Mouse (Mus musculus) megakaryocyte-erythroid progenitor cell, adult 5-6 weeks (primary cell): ENCODE data around the gene Rnf227. TPM values are rescaled to one million over a fixed set of nuclear protein-coding genes. Genes with fewer than 3 reads are reported as not detected.
"Not testable (repeated sequence)": the region's sequence is repeated elsewhere in the genome, so short reads cannot be mapped to it uniquely, and the experiment has no call there.

Experiments
- ATAC-seq: replicated peaks from 2 replicates; pipeline ENCODE4 v1.8.0; 2016; ENCODE audit warnings: mild to moderate bottlenecking, inconsistent platforms; ENCODE audit not compliant: severe bottlenecking, poor library complexity, low FRiP score, low TSS enrichment
- total RNA-seq, 2 experiments: library from RNA; stranded (forward) in 1 of 2; stranded (reverse) in 1 of 2; fragments of 200-1000, 215-1000 nt in 1 of 2; fragments of >200 nt in 1 of 2; fragmentation: Nextera tagmentation in 1 of 2; gene quantifications; 2 replicates each; pipeline ENCODE4 v1.2.3; 2014 to 2017

The Rnf227 gene
- total RNA-seq (2014; fragmentation: Nextera tagmentation) (1.9 and 2.8 TPM in 2 replicates), total RNA-seq (2017) (3.3 and 5.6 TPM in 2 replicates)

GRCm38 (mm10) chr11:69340161-69341131 lies at the start of gene Rnf227:
Gene Rnf227, plus strand, starts transcription at chr11:69340461.
- no peak; the same call in none of the 2 replicates for ATAC-seq

- ATAC-seq, result no peak
These were observed 49.1 kb upstream of the Rnf227 start for GRCm38 (mm10) chr11:69291111-69291510.

- no peak for ATAC-seq
These were observed 45.0 kb upstream of the Rnf227 start for GRCm38 (mm10) chr11:69295286-69295685.

- ATAC-seq, result no peak
These were observed 42.5 kb upstream of the Rnf227 start for GRCm38 (mm10) chr11:69297799-69298198.

- no peak for ATAC-seq
These were observed 42.0 kb upstream of the Rnf227 start for GRCm38 (mm10) chr11:69298231-69298630.

GRCm38 (mm10) chr11:69302817-69303216 lies 37.4 kb upstream of the Rnf227 start:
- no peak for ATAC-seq

- no peak for ATAC-seq
These were observed 35.0 kb upstream of the Rnf227 start for GRCm38 (mm10) chr11:69305291-69305690.

- ATAC-seq, result peak; percentile 59
These were observed 34.2 kb upstream of the Rnf227 start for GRCm38 (mm10) chr11:69306039-69306438.

- no peak for ATAC-seq
These were observed 29.0 kb upstream of the Rnf227 start for GRCm38 (mm10) chr11:69311266-69311665.

GRCm38 (mm10) chr11:69316361-69316760 lies 23.9 kb upstream of the Rnf227 start:
- ATAC-seq, result no peak

- ATAC-seq, result not testable (repeated sequence)
These were observed 22.3 kb upstream of the Rnf227 start for GRCm38 (mm10) chr11:69318000-69318399.

GRCm38 (mm10) chr11:69321580-69321979 lies 18.7 kb upstream of the Rnf227 start:
- no peak for ATAC-seq

- ATAC-seq, result no peak
These were observed 18.3 kb upstream of the Rnf227 start for GRCm38 (mm10) chr11:69322010-69322409.

GRCm38 (mm10) chr11:69322693-69323471 lies 17.4 kb upstream of the Rnf227 start:
- ATAC-seq, result no peak

GRCm38 (mm10) chr11:69323667-69324111 lies 16.6 kb upstream of the Rnf227 start, which contains the start of the genes Cntrob and Trappc1:
Gene Cntrob, minus strand, starts transcription at chr11:69323775.
Gene Trappc1, plus strand, starts transcription at chr11:69323980.
- peak; percentile 92 for ATAC-seq

GRCm38 (mm10) chr11:69324749-69325148 lies 15.5 kb upstream of the Rnf227 start:
- no peak for ATAC-seq

GRCm38 (mm10) chr11:69325628-69326407 lies 14.4 kb upstream of the Rnf227 start, which contains the start of gene Kcnab3:
Gene Kcnab3, plus strand, starts transcription at chr11:69326258.
- ATAC-seq, result peak; percentile 82

GRCm38 (mm10) chr11:69326408-69327156 lies 13.7 kb upstream of the Rnf227 start:
- peak; percentile 5; the same call in 1 of the 2 replicates for ATAC-seq

- ATAC-seq, result no peak
These were observed 13.2 kb upstream of the Rnf227 start for GRCm38 (mm10) chr11:69327157-69327442.
